Mouse (Mus musculus): Measurements from ENCODE around the gene Wfdc3.
"Not testable (repeated sequence)": the region's sequence is repeated elsewhere in the genome, so short reads cannot be mapped to it uniquely, and the experiment has no call there.

The Wfdc3 gene

GRCm38 (mm10) chr2:164737377-164738090, 8.2 kb downstream of the Wfdc3 start:
- DNase-seq (ENCODE audit: low spot score in 2 of 2) = no peak

DNA sequence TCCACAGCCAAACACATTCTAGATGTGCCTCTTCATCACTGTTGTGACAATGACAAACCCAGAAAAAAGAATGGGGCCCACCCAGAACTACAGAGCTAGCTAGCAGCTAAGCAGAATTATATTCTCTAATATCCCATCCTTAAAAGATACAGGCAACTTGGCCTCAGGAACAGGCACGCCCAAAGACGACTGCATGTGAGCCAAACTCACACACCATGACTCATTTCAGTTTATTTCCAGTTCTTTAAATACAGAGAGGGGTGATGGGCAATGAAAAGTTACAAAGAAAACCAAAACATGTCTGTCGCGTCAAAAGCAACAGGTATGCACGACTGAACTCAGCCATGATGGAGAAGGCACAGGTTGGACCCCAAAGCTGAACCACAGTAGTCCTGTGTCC, 10.3 kb downstream of the Wfdc3 start:
- no peak for DNase-seq (ENCODE audit: low spot score in 2 of 2)

- no peak for DNase-seq (ENCODE audit: low spot score in 2 of 2)
Measured at GRCm38 (mm10) chr2:164734839-164735238, 10.9 kb downstream of the Wfdc3 start.

GRCm38 (mm10) chr2:164733259-164733658, 12.5 kb downstream of the Wfdc3 start:
- no peak for DNase-seq (ENCODE audit: low spot score in 2 of 2)

GRCm38 (mm10) chr2:164731719-164732118, 14.0 kb downstream of the Wfdc3 start:
- DNase-seq (ENCODE audit: low spot score in 2 of 2) = no peak

DNA sequence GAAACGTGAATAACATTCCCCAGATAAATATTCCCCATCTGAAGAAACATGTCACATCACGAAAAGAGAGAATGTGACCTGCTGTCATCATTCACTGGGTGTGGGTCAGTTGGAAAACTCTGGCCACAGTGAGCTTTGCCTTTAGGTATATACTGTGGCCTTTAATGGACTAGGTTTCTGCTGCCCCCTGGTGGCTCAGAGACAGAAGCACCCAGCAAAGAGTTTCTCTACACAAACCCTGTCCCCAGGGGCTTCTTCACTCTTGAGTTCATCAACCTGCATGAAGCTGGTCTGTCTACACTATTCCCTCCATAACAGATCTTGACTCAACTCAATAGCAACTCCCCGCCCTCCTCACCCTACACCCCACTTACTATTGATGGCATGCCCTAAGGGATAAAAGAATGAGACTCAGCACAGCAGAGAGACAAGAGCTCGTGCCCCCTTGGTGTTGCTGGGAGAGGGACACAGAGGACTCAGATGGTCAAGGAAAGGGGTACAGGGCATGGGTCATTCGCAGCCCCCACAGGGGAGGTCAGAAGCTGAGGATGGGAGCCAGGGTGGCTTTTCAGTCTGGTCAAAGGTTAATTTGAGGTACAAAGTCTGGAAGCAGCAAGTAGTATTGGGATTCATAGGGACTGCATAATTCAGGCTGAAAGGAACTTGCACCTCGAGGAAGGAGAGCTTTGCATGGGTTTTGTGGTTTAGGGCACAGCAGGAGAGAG, 19.7 kb downstream of the Wfdc3 start:
- peak in 1 of 2 experiments; percentile 54 for DNase-seq (ENCODE audit: low spot score in 2 of 2)

DNA sequence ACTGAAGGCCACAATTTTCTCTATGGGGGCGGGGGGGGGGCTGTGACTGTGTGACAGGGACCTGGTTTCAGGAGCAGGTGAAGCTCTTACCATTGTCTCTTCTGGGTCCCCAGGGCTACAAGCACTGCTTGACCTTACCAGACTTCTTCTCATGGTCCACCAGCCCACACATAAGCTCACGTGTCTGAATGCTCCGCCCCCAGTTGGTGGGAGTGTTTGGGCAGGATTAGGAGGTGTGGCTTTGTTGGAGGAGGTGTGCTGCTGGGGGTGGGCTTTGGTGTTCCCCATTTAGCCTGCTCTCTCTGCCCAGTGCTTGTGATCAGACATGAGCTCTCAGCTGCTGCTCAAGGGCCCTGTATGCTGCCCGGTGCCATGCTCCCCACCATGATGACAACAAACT, 22.5 kb downstream of the Wfdc3 start:
- no peak for DNase-seq (ENCODE audit: low spot score in 2 of 2)

DNA sequence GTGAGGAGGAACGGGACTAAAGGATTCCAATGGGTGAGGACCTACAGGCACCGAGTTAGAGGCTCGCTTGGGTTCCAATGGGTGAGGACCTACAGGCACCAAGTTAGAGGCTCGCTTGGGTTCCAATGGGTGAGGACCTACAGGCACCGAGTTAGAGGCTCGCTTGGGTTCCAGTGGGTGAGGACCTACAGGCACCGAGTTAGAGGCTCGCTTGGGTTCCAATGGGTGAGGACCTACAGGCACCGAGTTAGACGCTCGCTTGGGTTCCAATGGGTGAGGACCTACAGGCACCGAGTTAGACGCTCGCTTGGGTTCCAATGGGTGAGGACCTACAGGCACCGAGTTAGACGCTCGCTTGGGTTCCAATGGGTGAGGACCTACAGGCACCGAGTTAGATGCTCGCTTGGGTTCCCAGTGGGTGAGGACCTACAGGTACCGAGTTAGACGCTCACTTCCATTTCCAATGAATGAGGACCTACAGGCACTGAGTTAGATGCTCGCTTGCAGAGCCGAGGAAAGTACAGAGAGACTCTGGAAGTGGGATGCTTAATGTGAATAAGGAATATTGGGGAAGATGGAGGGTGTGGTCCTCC, 29.4 kb downstream of the Wfdc3 start:
- not testable (repeated sequence) for DNase-seq (ENCODE audit: low spot score in 2 of 2)

DNA sequence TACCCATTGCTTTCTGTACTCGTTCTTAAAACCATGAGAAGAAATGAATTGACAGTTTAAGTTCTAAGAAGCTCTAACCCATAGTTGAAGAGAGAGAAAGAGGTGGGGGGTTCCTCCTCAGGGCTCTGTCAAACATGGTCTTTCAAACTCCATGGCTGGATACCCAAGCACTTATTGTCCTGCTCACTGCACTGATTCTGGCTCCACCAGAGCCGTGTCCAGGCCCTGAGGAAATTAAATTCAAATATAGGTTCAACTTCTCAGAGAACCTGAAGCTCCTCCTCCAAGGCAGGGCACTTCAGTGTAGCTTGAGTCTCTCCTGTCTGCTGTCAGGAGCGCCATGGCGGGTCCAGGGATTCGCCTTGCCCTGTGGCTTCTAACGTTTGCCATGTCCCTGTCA, 30.7 kb downstream of the Wfdc3 start, which contains the start of gene Spint5:
TSS of gene Spint5 (plus strand) at position 301 of the 400 bp plus-strand sequence.
- no peak for DNase-seq (ENCODE audit: low spot score in 2 of 2)

GRCm38 (mm10) chr2:164705991-164706390, 39.7 kb downstream of the Wfdc3 start:
- no peak for DNase-seq (ENCODE audit: low spot score in 2 of 2)

- no peak for DNase-seq (ENCODE audit: low spot score in 2 of 2)
Measured at GRCm38 (mm10) chr2:164705328-164705727, 40.4 kb downstream of the Wfdc3 start.

DNA sequence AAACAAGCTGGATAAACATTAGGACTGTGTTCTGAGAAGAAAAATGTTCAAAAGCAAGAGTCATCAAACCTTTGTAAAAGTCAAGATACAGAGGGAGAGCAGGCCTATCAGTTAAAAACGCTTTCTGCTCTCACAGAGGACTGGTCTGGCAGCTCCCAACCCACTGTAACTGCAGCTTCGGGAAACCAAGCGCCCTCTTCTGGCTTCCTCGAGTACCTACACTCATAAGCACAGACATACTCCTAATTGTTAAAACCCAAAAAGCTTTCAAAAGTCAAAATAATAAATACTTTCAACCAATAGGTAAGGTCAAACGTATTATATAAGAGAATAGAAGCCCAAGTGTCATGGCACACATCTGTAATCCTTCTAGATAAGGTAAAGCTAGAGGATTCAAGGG, 41.5 kb downstream of the Wfdc3 start:
- no peak for DNase-seq (ENCODE audit: low spot score in 2 of 2)

DNA sequence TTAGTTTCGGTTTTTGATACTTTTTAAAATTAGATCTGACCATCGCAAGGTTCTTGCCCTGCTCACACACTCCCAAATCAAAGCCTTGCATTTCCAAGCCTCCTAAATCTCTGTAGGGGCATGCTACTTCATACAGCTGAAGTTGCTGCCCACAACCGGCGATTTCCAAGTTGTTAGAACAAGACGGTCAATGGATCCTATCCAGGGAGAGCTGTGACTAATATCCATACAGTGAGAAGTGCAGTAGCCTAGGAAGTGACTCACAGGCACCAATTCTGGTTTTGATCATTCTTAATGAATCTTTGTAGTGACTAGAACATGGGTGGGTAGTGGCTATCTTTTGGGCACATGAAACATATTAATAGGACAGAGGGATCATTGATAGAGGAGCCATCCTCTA, 44.0 kb downstream of the Wfdc3 start:
- no peak for DNase-seq (ENCODE audit: low spot score in 2 of 2)

DNA sequence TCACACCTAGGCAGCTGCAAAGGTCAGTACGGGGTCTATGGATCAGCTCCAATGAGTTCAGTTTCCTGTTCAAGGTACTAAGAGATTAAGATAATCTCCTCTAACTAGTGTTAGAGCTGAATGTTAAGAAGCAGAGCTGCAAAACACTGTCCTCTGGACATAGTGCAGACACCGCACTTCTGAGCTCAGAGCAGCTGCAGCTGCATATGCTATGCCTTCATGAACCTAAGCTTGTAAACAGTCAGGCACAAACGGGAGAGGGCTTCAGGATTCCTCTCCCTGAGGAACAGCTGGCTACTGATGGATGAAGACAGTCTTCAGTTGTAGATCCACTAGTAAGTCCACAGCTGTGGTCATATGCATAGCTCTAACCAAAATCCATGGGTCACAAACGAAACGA, 44.8 kb downstream of the Wfdc3 start:
- DNase-seq (ENCODE audit: low spot score in 2 of 2) = no peak

DNA sequence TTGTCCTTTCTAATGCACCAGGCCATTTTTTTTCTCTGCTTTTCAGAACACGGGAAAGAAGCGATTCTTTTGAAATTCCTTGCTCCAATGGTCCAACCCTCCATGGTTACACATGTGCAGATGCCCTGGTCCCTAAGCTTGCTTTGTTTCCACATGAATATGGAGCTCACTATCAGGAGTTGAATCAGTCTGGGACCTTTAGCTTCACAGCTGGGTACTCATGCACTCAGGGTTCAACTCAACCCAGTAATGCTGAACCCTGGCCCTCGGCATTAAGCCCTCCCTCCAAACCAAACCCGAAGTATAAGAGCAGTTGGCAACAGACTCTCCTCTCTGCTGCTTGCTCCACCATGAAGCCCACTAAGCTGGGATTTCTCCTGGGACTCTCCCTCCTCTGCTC, 47.5 kb downstream of the Wfdc3 start, which contains the start of gene Spint4:
TSS of gene Spint4 (plus strand) at position 301 of the 400 bp plus-strand sequence.
- no peak for DNase-seq (ENCODE audit: low spot score in 2 of 2)

DNA sequence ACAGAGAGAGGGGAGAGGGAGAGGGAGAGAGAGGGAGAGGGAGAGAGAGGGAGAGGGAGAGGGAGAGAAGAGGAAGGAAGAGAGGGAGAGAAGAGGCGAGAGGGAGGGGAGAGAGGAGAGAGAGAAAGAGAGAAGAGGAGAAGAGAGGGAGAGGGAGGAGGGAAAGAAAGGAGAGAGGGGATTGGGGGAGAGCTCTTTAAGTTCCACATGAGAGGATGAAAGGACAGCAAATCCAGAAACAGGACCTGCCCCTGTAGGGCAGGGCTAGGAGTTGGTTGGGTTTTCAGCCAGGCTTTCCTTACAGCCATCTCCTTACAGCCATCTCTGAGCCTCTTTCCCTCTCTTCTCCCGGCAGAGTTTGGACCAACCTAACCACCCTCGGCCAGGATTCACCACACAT, 60.9 kb downstream of the Wfdc3 start, which contains the start of gene Wfdc13:
TSS of gene Wfdc13 (plus strand) at position 301 of the 400 bp plus-strand sequence.
- no peak for DNase-seq (ENCODE audit: low spot score in 2 of 2)

Measured in frontal cortex, postnatal 14 days (tissue).